Mouse (Mus musculus): ENCODE results near the gene Frmd4b.

DNA sequence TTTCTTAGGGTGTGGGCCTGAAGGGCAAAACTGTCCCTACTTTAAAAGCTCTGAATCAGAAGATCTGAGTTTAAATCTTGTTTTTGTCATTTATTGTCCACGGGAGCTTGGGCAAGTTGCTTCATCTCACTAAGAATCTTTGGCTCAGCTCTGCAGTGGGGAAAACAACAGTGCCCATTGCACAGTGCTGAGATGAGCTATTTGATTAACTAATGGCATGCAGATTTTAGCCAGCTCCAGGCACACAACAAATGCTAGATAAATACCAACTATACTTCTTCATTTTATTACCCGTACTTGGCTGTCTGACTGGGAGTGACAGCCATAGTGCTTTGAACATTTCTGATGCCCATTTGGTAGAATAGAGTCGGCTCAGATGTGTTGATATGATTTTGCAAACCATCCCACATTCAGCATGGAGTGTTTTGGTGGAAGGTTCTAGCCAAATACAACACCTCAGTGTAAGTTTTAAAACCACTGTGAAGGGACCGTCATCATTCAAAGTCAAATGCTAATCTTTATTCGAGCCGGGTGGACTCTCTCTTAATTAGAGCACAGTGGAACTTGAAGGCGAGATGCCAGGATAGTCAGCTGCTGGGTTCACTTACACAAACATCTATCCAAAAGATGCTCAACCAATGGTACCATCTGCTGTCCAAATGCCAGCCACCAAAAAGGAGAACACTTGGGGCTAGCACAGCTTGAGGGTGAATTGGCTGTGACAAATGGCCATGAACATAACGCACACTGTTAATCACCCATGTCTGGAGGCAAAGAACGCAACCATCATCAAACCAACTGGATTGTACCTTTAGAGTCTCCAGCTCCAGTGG lies 313.8 kb downstream of the Frmd4b start:
- TF ChIP-seq ZC3H11A (IDR thresholded peaks at IDR 0.05; ENCODE audit: borderline replicate concordance, low read depth, low read length) (no peak), ZNF384 (IDR thresholded peaks at IDR 0.05; ENCODE audit: low read depth, low read length) (no peak), MAFK (IDR thresholded peaks at IDR 0.05; ENCODE audit: insufficient read depth, low read depth, low read length) (no peak), HCFC1 (IDR thresholded peaks at IDR 0.05; ENCODE audit: borderline replicate concordance, insufficient read depth, low read length) (no peak), CHD2 (IDR thresholded peaks at IDR 0.05; ENCODE audit: low read depth, low read length) (no peak)
